Mouse (Mus musculus) lung, postnatal 10 days (tissue): ENCODE measurements around the gene Map3k1.

Source experiments
- DNase-seq: peaks from one replicate; pipeline ENCODE4 v3.0.0; 2021

The Map3k1 gene

DNA sequence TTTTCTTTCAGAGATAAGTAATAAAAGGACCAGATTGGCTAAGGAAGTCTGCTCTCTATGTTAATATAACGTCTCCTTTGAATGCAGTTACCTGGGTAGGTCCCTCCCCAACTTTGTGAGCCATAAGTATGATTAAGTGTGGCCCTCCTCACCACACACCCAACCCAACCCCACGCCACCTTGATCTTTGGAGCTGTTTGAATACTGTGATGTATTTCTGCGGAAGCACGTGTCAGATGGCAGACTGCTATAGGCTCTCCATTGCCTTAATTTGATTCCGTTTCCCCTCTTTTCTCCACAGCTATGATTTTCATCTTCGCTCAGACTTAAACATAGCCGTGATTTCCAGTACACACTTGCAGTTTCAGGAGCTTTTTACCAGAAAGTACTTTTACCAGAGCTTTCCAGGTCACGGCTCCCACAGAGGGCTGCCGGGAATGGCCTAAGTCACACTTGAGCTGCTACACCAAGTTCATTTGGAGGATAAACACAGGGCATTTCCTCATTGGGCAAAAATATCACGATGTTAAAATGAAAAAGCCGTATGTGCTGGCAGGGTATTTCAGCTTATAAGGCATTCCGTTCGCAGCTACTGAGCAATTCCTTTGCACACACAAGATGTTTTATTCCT lies 2.3 kb upstream of the Map3k1 start:
- DNase-seq = no peak

DNA sequence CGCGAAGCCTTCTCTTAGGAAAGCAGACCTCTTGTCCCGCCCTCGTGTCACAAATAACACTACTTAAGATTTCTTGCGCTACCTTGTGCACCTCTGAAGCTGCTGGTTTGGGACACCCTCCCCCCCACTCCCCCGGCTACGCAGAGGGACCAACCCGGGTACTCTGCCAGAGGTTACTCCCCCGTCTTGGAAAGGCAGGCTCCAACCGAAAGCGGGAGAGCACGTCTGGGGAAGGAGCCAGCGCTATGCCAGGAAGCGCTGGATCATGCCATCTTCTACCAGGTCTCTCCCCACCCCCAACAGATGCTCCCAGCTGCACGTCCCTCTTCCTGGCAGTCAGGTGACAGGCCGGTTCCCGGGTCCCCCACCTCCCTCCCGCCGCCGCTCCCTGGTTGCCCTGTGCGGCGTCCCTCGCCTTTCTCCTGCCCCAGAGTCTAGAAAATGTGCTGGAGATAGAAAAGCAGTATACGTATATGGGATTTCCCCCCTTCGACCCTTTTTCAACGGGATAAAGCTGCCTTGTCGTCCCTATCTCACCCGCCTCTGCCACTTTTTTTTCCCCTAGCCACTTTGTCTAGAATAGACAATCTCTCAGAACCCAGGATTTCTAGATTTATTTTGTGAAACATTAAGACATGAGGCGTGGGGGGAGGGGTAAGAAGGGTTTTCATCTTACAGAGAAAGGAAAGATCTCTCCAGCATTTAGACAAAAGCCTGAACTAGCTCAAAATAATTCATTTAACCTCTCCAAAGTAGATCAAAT lies 854 bp upstream of the Map3k1 start:
- peak; percentile 70 for DNase-seq

DNA sequence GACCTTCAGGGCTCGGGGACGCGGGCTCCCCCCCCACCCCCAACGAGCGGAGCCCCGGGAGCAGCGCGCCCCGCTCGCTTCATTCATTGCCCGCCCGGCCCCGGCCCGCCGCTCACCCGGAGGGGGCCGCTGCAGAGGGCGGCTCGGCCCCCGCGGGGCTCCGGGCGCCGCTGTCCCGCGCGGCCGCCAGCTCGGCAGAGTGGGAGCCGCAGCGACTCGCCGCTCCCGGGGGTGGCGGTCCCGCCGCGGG lies 481 bp downstream of the Map3k1 start:
- DNase-seq = no peak

DNA sequence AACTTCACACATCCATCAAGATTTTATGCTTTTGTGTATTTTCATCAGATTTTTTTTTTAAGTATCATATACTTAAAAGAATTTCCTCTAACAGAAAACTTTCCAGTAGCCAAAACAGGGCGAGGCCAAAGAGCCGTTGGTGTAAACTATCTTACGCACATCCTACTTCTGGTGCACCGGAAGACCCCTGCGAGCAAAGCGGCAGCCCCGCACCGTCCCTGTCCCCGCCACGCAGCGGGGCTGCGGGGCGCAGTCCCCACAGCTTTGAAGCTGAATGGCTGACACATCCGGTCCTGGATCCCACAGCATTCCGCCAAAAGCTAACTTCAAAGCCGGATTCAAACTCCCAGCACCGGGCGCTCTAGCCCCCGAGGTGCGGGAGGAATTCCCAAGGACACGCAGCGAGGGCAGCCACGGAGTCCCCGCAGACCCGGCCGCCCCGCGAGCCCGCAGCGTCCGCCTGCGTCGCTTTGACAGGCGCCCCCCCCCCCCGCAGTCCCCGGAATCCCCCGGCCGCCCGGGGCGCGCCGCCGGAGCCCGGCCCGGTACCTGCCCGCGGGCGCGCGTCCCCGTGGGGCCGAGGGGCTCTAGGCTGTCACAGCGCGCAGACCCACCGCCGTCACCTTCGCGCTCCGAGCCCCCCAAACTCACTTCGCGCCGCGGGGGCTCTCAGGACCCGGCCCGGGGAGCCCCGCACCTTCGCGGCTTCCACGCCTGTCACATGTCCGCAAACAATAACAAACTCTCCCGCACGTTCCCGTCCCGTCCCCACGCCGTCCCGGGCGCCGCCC lies 1.0 kb downstream of the Map3k1 start:
- peak; percentile 49 for DNase-seq

DNA sequence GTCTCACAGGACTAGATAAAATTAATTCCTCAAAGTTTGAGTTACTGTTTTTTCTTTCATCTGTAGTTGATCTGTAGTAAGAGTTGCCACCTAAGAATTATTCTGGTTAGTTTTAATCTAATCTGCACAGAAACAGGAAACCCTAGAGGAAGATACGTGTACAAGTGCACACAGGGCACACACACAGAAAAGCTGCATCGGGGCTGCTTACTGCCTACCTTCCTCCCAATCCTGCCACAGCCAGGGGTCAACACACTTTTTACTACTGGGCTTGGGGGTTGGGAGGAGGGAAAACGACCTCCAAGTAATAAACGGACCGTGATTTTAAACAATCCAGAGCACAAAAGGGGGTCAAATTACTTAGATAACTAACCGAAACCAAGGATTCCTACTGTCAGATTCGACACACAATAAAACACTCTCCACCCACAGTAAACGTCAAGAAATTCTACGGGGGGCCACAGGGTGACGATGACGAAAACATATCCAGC lies 1.6 kb downstream of the Map3k1 start:
- DNase-seq = no peak

DNA sequence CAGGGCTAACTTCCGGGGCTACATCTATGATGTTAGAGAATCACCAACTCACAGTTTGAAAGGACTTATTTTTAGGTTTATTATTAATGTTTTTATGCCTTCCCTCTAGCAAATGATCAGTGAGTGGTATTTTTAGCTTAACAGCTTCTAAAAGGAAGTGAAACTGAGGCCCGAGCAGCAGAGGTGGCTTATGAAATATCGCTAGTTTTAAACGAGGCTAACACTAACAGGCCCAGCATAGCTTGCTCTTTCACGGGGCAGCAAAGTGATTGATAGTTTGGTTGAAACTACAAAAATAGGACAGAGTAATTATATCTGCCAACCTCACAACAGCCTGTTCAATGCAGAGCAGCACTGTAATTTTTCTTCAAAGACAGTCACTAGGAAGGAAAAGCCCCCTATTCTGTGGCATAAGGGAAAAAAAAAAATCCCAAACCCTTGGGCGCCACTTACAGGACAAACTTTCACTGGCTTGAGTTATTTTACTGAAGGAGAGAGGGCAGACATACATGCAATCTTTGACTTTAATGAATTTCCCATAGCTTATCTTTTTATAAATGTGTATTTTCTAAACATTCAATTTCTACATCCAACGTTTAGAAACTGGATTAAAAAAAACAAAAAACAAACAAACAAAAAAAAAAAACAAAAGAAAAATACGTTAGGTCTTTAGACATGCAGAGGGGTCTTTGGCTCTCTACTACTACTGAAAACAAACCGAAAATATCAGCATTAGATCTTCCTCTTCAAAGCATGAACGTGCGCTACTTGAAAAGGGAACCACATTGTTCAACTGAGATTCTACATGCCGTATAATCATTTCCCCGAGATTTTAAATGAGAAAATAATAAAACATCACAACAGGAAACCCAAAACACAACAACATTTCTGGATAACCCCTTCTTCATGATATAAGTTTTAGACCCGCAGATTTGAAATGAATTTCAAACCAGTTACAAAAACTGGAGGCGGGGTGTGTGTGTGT lies 2.8 kb downstream of the Map3k1 start:
- peak; percentile 61 for DNase-seq

DNA sequence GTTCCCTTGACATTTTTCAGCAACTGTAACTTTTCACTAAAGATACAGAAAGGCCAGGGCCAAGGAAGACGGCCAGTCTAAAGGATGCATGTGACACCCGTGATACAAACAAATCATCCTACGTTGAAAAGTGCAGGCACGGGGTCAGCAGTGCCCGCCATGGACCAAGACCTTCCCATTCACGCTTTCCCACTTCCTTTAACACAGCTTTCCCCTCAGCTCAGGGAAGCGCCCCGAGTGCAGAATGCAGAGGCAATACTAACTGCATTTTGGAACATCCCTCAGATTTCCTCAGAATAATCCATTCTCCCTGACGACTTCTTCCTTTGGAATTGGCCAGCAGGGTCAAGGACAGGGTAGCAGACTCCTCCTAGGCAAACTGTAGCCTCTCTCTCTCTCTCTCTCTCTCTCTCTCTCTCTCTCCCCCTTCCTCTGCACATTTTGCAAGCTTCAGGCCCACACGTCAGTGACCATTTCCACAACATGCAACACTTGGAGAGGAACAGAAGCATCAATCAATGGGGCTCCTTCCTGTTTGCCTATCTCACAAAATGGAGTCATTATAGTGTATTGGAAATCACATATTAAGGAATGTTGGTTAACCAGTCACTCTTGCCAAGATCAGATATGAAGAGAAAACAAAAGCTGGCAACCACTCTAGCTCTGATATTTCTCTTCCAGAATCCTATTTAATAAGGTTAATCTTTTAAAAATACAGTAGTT lies 3.7 kb downstream of the Map3k1 start:
- DNase-seq = peak; percentile 14

DNA sequence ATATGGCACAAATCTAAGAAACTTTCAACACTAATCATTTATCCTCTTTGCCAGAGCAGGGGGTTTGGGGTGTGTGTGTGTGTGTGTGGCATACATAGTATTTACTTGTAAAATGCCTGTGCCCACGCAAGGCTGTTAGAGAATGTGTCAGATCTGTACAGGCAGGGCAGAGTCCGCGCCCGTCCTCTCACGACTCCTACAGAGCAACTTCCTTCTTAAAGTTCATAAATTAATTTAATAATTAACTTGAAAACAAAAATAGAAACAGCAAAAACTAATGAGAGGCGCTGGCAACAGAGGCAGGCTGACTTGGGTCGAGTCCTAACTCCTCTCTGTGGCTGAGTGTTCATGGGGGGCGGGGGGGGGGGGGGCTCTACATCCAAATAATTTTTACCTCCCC lies 4.6 kb downstream of the Map3k1 start:
- no peak for DNase-seq

DNA sequence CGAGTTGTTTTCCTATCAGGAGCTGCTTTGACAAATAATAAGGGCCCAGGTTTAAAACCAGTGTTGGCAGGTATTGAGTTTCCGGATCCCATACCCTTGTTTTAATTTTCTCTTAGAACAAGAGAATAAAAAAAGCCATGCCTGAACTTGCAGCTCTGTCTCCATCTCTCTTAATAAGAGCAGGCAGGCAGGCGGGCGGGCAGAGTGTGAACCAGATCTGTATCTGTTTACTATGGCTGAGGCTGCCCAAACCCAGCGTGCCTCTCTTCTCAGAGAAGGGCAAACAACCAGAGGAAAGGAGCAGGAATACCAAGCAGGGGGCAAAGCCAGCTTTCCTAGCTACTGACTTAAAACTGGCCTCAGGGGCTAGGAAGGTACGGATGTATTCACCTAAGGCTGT lies 5.3 kb downstream of the Map3k1 start:
- DNase-seq = no peak

DNA sequence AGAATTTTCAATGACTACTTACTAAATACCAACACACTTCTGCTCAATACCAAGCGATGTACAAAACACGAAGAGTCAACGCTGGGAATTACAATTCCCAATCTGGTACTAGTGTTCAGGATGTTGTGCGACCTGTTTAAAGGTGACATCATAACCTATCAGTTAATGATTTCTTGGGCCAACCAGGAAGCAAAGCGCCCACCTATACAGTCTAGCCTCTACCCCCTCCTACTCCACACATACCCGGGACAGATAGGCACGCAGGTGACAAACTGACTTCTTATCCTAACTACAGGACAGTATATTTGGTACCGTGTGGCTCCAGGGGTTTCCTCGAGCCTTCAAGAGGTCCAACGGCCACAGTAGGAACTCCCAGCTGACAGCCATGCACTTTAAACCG lies 5.9 kb downstream of the Map3k1 start:
- no peak for DNase-seq

DNA sequence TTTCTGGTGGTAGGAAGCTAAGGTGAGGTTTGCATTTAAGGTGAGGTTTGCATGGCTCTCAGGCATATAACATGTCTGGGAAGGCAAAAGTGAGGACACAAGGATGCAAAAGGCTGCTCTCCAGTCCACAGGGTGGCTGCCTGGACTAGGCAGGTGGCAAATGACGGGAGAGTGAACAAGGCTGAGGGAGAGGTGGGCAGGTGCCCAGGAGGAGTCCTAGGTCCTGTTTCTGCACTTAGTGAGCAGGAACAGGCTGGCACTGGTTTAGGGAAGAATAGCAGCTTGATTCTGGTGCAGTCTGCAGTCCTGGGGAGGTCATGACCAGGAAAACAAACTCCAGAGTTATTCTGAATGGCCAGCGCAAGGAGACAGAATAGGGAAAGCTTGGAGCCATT lies 6.5 kb downstream of the Map3k1 start:
- DNase-seq = no peak

DNA sequence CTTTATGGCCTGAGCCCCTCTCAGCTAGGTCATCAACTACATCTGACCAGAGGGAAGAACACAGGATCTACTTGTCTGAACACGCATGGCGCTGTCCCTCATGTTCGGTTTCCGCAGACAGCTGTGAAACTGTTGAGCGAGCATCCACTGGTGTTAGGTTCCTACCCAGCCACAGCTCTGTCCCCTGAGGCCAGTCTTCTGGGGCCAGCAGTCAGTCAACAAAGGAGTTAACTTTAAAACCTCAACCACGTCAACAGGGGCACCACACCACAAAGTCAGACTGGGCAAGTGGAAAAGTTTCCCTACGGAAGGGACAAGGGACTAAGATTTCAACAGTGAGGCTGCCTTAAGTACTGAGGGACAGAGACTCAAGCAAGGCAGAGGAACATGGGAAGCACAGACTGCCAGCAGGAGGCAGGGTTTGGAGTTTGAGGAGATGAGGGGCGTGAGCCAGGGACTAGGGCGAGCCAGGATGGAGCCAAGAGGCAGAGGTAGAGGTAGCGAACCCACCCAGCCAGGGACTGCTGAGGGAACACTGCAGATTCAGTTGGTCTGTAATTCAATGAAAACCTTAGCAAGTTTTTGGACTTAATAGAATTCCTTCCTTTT lies 7.0 kb downstream of the Map3k1 start:
- peak; percentile 42 for DNase-seq

DNA sequence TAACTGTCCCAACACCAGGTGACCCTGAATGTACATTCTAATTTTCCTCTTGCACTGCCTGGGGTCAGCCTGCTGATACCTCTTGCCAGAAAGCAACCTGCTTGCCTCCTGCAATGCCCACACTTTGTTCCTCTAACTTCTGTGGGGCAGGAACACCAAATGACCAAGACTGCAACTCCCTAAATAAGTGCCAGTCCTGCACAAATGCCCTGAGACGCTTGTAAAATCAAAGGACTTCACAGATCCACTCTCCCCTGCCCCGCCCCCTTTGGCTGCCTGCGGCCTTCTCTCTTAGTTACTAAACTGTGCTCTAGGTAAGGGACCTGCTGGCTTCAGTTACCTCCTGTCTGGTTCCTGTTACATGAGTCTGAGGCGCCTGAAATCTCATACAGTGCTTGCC lies 7.9 kb downstream of the Map3k1 start:
- DNase-seq = peak; percentile 50

DNA sequence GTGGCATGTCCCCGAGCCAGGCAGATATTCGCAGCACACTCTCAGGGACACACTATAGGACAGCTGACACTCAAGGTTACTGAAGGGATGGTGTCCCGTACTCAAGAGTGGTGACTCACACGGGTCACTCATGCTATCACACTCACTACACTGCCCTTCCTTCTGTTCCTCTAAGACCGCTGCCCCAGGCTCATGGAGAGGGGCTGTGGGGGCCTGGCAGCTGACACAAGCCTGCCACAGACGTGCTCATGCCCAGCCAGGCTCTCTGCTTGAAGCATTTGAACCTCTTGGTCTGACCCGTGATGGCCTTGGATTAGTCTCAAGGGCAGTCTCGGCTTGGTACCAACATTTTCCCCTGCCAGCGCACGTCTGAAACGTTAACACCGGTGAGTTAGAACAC lies 10.7 kb downstream of the Map3k1 start:
- DNase-seq = peak; percentile 46

DNA sequence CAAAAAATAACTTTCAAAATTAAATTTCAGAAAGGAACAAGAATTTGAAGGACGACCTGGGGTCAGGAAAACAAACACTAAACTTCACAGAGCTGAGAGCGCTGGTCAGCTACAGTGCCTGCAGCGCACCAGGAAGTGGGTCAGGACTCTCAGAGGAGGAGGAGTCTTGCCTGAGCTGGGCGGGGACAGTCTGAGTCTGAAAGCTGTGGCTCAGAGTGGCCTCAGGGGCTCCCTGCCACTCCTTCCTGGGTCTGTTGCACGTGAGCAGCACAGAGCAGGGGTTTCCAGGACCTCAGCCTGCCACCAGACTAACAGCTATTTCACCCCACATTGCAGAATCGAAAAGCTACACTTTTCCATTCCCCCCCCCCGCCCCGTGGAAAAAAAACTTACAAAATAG lies 11.8 kb downstream of the Map3k1 start:
- peak; percentile 94 for DNase-seq

DNA sequence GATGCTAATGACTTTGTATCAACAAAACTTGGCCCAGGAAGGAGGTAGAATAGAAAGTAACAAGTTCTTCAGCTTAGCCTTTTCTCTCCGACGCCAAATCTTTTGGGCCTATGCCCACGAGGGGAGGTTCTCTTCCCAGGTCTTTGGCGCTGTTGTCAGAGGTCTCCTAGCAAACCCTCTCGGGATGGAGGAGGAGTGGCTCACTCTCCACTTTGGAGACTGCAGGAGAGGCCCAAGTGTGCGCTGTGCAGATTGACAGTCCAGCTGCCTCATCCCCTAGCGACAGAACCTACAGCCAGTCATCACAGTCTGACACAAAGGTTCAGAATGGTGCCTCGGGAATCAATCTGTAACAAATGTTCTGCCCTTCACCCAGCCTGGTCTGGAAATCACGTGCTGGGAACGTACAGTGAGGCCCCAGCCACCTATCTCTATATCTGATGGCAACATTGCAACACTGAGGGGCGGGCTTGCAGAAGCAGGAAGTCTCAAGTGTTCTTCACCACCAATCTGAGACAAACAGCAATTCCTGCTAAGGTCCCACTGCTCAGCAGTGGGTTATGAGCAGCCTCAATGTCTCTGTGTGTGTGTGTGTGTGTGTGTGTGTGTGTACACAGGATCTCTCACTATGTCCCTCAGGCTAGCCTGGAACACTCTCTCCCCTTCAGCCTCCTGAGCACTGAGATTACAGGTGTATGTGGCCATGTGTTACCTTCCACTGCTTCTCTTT lies 12.4 kb downstream of the Map3k1 start:
- peak; percentile 83 for DNase-seq

DNA sequence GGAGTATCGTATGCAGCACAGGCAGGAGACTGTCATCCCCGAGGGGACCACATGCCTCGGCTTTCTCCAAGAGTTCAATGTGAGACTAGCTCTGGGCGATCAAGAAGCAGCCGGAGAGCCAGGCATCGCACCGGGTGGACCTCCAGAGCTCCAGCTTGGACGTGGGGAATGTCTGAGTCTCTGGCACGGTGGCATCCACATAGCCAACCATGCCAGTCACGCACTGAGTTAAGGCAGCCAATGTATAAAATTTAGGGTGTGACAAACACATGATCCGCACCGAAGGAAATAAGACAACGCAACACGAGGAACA lies 15.9 kb downstream of the Map3k1 start:
- DNase-seq = peak; percentile 10

DNA sequence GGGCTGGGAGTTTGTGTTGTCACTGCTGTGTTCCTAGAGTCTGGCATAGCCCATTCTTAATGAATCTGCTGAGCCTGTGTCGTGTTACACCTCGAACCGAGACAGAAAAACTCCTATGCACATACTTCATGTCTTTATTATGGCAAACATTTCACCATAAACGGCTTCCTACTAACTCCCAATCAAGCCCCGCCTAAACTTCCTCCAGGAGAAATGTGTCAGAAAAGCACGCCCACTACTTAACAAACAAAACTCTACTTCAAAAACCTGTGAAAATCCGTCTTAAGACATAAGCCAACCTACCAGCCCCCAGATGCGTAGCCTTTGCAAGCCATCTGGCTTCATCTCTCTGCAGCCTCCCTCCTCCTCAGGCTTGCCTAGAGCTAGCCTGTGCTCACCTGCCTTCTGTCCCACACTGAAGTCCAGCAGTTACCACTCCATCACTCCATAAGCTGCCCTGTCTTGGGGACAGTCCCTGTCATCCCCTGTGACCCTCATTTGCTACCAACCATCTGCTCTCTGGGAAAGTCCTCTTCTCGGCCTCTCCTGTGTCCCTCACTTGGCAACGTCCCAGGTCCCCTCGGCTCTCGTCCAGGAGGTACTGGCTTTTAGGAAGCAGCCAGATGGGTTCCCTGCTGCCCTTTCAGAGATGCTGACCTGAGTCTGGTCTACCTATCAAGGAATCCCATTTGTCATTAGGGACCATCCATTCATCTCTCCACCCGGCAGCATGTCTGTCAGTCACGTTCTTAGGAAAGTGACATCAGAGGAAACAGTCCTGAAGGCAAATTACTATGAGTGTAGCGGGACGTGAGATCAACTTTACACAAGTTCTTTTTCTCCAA lies 16.4 kb downstream of the Map3k1 start:
- peak; percentile 54 for DNase-seq

DNA sequence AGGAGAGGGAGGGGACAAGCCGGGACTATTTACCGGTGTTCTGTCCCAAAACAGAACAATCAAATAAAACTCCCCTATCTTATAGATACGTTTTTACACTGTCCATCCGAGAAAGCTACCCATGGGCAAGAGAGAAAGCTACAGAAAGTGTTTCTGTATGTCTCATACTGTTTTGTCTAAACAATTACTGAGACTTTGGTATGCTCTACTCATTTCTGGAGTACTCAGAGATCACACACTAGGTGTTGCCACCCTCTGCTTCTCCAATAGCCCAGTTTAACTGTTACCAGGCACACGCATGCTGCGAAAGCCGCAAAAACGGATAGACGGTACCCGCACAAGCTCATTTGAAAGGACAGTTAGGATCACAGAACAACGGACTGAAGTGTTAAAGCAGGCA lies 17.2 kb downstream of the Map3k1 start:
- DNase-seq = no peak

DNA sequence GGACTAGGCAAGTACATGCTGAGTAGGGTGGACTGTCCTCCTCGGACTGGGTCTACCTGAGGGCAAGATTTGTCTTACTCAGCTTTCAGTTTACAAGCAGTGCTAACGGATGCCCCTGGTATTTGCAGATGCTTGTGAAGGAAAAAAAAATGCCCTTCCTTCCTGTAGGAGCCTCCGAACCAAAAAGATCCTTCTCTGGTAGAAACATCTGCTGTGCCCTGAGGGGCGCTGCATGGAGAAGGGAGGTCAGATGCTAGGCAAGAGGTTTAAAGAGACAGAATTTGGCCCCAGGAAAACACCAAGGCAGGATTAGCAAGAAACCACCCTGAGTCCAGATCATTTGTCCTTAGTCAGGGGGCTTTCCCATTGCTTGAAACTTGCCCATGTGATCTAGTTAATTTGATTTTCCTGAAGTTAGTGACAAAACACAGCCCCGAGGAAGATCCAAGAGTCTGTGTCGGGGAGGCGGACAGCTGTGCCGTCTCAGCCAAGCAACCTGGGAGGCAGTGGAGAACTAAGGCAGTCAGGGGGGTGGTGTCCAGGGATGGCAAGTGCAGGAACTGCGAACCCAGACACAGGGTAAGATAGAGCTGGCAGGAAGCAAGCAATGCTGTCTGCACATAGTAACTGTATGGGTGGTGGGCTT lies 19.2 kb downstream of the Map3k1 start:
- peak; percentile 15 for DNase-seq
